Mouse (Mus musculus): ENCODE measurements around the gene Slc6a6. TPM values are rescaled to one million over a fixed set of nuclear protein-coding genes. Genes with fewer than 3 reads are reported as not detected.

The Slc6a6 gene
- polyA plus RNA-seq, 1 experiment from 2014 or later: 82.9 TPM

- peak overlapping the region; percentile 90 for H3K27ac ChIP-seq (ENCODE audit: low read length)
- whole genome bisulfite sequencing: under 1% methylated on average over 13 of the region's 13 CpGs
- peak; percentile 49 for ATAC-seq (ENCODE audit: low FRiP score, low TSS enrichment)
- peaks cover 41% of the 10 kb centered on the region for H3K4me1 ChIP-seq (ENCODE audit: insufficient read depth, low read length)
- H3K4me2 ChIP-seq (replicated peaks; ENCODE audit: low read depth, low read length): peak overlapping the region; percentile 68
- H3K9ac ChIP-seq (replicated peaks; ENCODE audit: low read length): peak overlapping the region; percentile 85
- no peaks in the 10 kb centered on the region for H3K9me3 ChIP-seq (ENCODE audit: low read length)
- no peaks in the 10 kb centered on the region for H3K27me3 ChIP-seq (ENCODE audit: insufficient read depth, low read length)
- H3K4me3 ChIP-seq (ENCODE audit: low read length): peak overlapping the region; percentile 67
- H3K36me3 ChIP-seq (ENCODE audit: insufficient read depth, low read length): no peaks in the 10 kb centered on the region
These were observed 599 bp downstream of the Slc6a6 start for GRCm38 (mm10) chr6:91684474-91684829.

- Histone ChIP-seq H3K4me3 (ENCODE audit: low read length) (peak overlapping the region; percentile 67), H3K9ac (replicated peaks; ENCODE audit: low read length) (peak overlapping the region; percentile 85), H3K36me3 (ENCODE audit: insufficient read depth, low read length) (no peaks in the 10 kb centered on the region), H3K27me3 (ENCODE audit: insufficient read depth, low read length) (no peaks in the 10 kb centered on the region), H3K9me3 (ENCODE audit: low read length) (no peaks in the 10 kb centered on the region), H3K4me1 (ENCODE audit: insufficient read depth, low read length) (peaks cover 45% of the 10 kb centered on the region), H3K4me2 (replicated peaks; ENCODE audit: low read depth, low read length) (peak overlapping the region; percentile 68), H3K27ac (ENCODE audit: low read length) (peak overlapping the region; percentile 90)
- WGBS: 5% methylated on average over 17 of the region's 17 CpGs
- ATAC-seq (ENCODE audit: low FRiP score, low TSS enrichment): peak; percentile 21; the same call in 1 of the 2 replicates
These were observed 1.1 kb downstream of the Slc6a6 start for GRCm38 (mm10) chr6:91684831-91685532.

- no peaks in the 10 kb centered on the region for H3K9me3 ChIP-seq (ENCODE audit: low read length)
- 3% methylated on average over 2 of the region's 2 CpGs for WGBS
- peaks cover 51% of the 10 kb centered on the region for H3K4me1 ChIP-seq (ENCODE audit: insufficient read depth, low read length)
- peak overlapping the region; percentile 90; the same call in 1 of the 2 replicates for H3K27ac ChIP-seq (ENCODE audit: low read length)
- H3K9ac ChIP-seq (replicated peaks; ENCODE audit: low read length): peak overlapping the region; percentile 85
- peak overlapping the region; percentile 67 for H3K4me3 ChIP-seq (ENCODE audit: low read length)
- H3K27me3 ChIP-seq (ENCODE audit: insufficient read depth, low read length): no peaks in the 10 kb centered on the region
- peak overlapping the region; percentile 68 for H3K4me2 ChIP-seq (replicated peaks; ENCODE audit: low read depth, low read length)
- no peak for ATAC-seq (ENCODE audit: low FRiP score, low TSS enrichment)
- H3K36me3 ChIP-seq (ENCODE audit: insufficient read depth, low read length): no peaks in the 10 kb centered on the region
These were observed 1.7 kb downstream of the Slc6a6 start for GRCm38 (mm10) chr6:91685533-91685883.

- 60% methylated on average over 7 of the region's 7 CpGs for WGBS
- Histone ChIP-seq H3K27ac (ENCODE audit: low read length) (0 out of 2 replicates have a peak overlapping the region, but pooled peaks have one; percentile 2), H3K4me1 (ENCODE audit: insufficient read depth, low read length) (peaks cover 55% of the 10 kb centered on the region), H3K27me3 (ENCODE audit: insufficient read depth, low read length) (no peaks in the 10 kb centered on the region), H3K36me3 (ENCODE audit: insufficient read depth, low read length) (no peaks in the 10 kb centered on the region), H3K9ac (replicated peaks; ENCODE audit: low read length) (peak overlapping the region; percentile 85), H3K9me3 (ENCODE audit: low read length) (no peaks in the 10 kb centered on the region), H3K4me2 (replicated peaks; ENCODE audit: low read depth, low read length) (peak overlapping the region; percentile 68), H3K4me3 (ENCODE audit: low read length) (peak overlapping the region; percentile 67)
- no peak for ATAC-seq (ENCODE audit: low FRiP score, low TSS enrichment)
These were observed 2.0 kb downstream of the Slc6a6 start for GRCm38 (mm10) chr6:91685896-91686295.

- no peaks in the 10 kb centered on the region for H3K9me3 ChIP-seq (ENCODE audit: low read length)
- peak overlapping the region; percentile 67 for H3K4me3 ChIP-seq (ENCODE audit: low read length)
- H3K27me3 ChIP-seq (ENCODE audit: insufficient read depth, low read length): no peaks in the 10 kb centered on the region
- no peak overlapping the region; the same call in 1 of the 2 replicates for H3K9ac ChIP-seq (replicated peaks; ENCODE audit: low read length)
- WGBS: 34% methylated on average over 4 of the region's 4 CpGs
- H3K4me1 ChIP-seq (ENCODE audit: insufficient read depth, low read length): peaks cover 62% of the 10 kb centered on the region
- H3K27ac ChIP-seq (ENCODE audit: low read length): peak overlapping the region; percentile 65; the same call in 1 of the 2 replicates
- ATAC-seq (ENCODE audit: low FRiP score, low TSS enrichment): no peak
- H3K4me2 ChIP-seq (replicated peaks; ENCODE audit: low read depth, low read length): peak overlapping the region; percentile 68
- H3K36me3 ChIP-seq (ENCODE audit: insufficient read depth, low read length): no peaks in the 10 kb centered on the region
These were observed 2.7 kb downstream of the Slc6a6 start for GRCm38 (mm10) chr6:91686597-91686996.

- H3K9ac ChIP-seq (replicated peaks; ENCODE audit: low read length): 0 out of 2 replicates have a peak overlapping the region, but pooled peaks have one; percentile 18
- no peaks in the 10 kb centered on the region for H3K9me3 ChIP-seq (ENCODE audit: low read length)
- peaks cover 8% of the 10 kb centered on the region; the same call in 1 of the 2 replicates for H3K36me3 ChIP-seq (ENCODE audit: insufficient read depth, low read length)
- WGBS: 36% methylated on average over 6 of the region's 6 CpGs
- peak overlapping the region; percentile 13; the same call in 1 of the 2 replicates for H3K4me2 ChIP-seq (replicated peaks; ENCODE audit: low read depth, low read length)
- peaks cover 61% of the 10 kb centered on the region for H3K4me1 ChIP-seq (ENCODE audit: insufficient read depth, low read length)
- no peak for ATAC-seq (ENCODE audit: low FRiP score, low TSS enrichment)
- H3K27ac ChIP-seq (ENCODE audit: low read length): peak overlapping the region; percentile 36; the same call in 1 of the 2 replicates
- no peak overlapping the region for H3K4me3 ChIP-seq (ENCODE audit: low read length)
- no peaks in the 10 kb centered on the region for H3K27me3 ChIP-seq (ENCODE audit: insufficient read depth, low read length)
These were observed 4.2 kb downstream of the Slc6a6 start for GRCm38 (mm10) chr6:91688021-91688420.

- 0 out of 2 replicates have a peak overlapping the region, but pooled peaks have one; percentile 18 for H3K27ac ChIP-seq (ENCODE audit: low read length)
- no peaks in the 10 kb centered on the region for H3K9me3 ChIP-seq (ENCODE audit: low read length)
- peaks cover 64% of the 10 kb centered on the region for H3K4me1 ChIP-seq (ENCODE audit: insufficient read depth, low read length)
- H3K4me3 ChIP-seq (ENCODE audit: low read length): no peak overlapping the region
- H3K36me3 ChIP-seq (ENCODE audit: insufficient read depth, low read length): peaks cover 12% of the 10 kb centered on the region; the same call in 1 of the 2 replicates
- no peaks in the 10 kb centered on the region for H3K27me3 ChIP-seq (ENCODE audit: insufficient read depth, low read length)
- H3K4me2 ChIP-seq (replicated peaks; ENCODE audit: low read depth, low read length): no peak overlapping the region
- ATAC-seq (ENCODE audit: low FRiP score, low TSS enrichment): no peak
- H3K9ac ChIP-seq (replicated peaks; ENCODE audit: low read length): 0 out of 2 replicates have a peak overlapping the region, but pooled peaks have one; percentile 7
These were observed 5.4 kb downstream of the Slc6a6 start for GRCm38 (mm10) chr6:91689231-91689630.

GRCm38 (mm10) chr6:91690222-91690621, 6.4 kb downstream of the Slc6a6 start:
- H3K9me3 ChIP-seq (ENCODE audit: low read length): no peaks in the 10 kb centered on the region
- peaks cover 12% of the 10 kb centered on the region; the same call in 1 of the 2 replicates for H3K36me3 ChIP-seq (ENCODE audit: insufficient read depth, low read length)
- H3K27me3 ChIP-seq (ENCODE audit: insufficient read depth, low read length): no peaks in the 10 kb centered on the region
- H3K27ac ChIP-seq (ENCODE audit: low read length): peak overlapping the region; percentile 74
- H3K9ac ChIP-seq (replicated peaks; ENCODE audit: low read length): no peak overlapping the region
- WGBS: 46% methylated on average over 7 of the region's 7 CpGs
- no peak overlapping the region for H3K4me2 ChIP-seq (replicated peaks; ENCODE audit: low read depth, low read length)
- H3K4me1 ChIP-seq (ENCODE audit: insufficient read depth, low read length): peaks cover 71% of the 10 kb centered on the region
- H3K4me3 ChIP-seq (ENCODE audit: low read length): no peak overlapping the region
- no peak; the same call in 1 of the 2 replicates for ATAC-seq (ENCODE audit: low FRiP score, low TSS enrichment)

- Histone ChIP-seq H3K9ac (replicated peaks; ENCODE audit: low read length) (no peak overlapping the region), H3K27me3 (ENCODE audit: insufficient read depth, low read length) (no peaks in the 10 kb centered on the region), H3K27ac (ENCODE audit: low read length) (peak overlapping the region; percentile 74), H3K36me3 (ENCODE audit: insufficient read depth, low read length) (peaks cover 12% of the 10 kb centered on the region; the same call in 1 of the 2 replicates), H3K9me3 (ENCODE audit: low read length) (no peaks in the 10 kb centered on the region), H3K4me1 (ENCODE audit: insufficient read depth, low read length) (peaks cover 67% of the 10 kb centered on the region), H3K4me3 (ENCODE audit: low read length) (no peak overlapping the region), H3K4me2 (replicated peaks; ENCODE audit: low read depth, low read length) (0 out of 2 replicates have a peak overlapping the region, but pooled peaks have one; percentile 2)
- ATAC-seq (ENCODE audit: low FRiP score, low TSS enrichment): peak; percentile 69
- WGBS: 82% methylated on average over 7 of the region's 7 CpGs
These were observed 6.8 kb downstream of the Slc6a6 start for GRCm38 (mm10) chr6:91690646-91691045.

- Histone ChIP-seq H3K4me3 (ENCODE audit: low read length) (no peak overlapping the region), H3K36me3 (ENCODE audit: insufficient read depth, low read length) (peaks cover 12% of the 10 kb centered on the region; the same call in 1 of the 2 replicates), H3K9ac (replicated peaks; ENCODE audit: low read length) (no peak overlapping the region), H3K9me3 (ENCODE audit: low read length) (no peaks in the 10 kb centered on the region), H3K4me1 (ENCODE audit: insufficient read depth, low read length) (peaks cover 58% of the 10 kb centered on the region), H3K4me2 (replicated peaks; ENCODE audit: low read depth, low read length) (no peak overlapping the region), H3K27me3 (ENCODE audit: insufficient read depth, low read length) (no peaks in the 10 kb centered on the region), H3K27ac (ENCODE audit: low read length) (peak overlapping the region; percentile 74; the same call in 1 of the 2 replicates)
- 84% methylated on average over 4 of the region's 4 CpGs for WGBS
- ATAC-seq (ENCODE audit: low FRiP score, low TSS enrichment): no peak
These were observed 7.7 kb downstream of the Slc6a6 start for GRCm38 (mm10) chr6:91691576-91691975.

Measured in kidney, embryonic 16.5 days (tissue).